In the genomic region with DNA sequence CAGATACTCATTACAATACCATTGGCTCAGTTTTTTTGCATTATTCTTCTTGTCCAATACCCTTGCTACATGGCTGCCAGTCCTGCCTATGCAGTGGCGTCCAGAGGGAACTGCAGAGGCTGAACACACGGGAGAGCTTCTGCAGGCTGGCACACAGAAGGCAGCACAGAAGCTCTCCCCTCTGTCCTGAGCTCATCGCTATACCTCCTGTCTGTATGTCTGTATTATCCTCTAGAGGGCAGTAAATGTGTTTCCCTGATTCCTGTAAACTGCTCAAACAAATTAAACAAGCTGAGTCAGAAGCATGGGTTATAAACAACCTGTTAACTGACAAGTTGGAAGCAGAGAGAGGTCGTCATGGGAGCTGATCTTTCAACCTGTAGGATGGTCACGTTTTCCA, we compare ENCODE assay signal across 10 mouse cellular contexts. TPM values are rescaled to one million over a fixed set of nuclear protein-coding genes. Genes with fewer than 3 reads are reported as not detected.
DNase-seq lines count a peak whose midpoint lies in the region; ATAC-seq and TF ChIP-seq lines count a peak whose summit lies in the region.
"Had no signal": no experiment of that assay in that cellular context is flagged by ENCODE, and none has a peak within 500 bp of the region (broad histone marks: within the 10 kb centered on the region; RNA-seq: fewer than 3 reads in every experiment).

No protein-coding gene starts in this region.

- peak; percentile 54 for TF ChIP-seq CTCF in Patski (IDR thresholded peaks at IDR 0.05)

- no peak overlapping the region for H3K9ac ChIP-seq in hindbrain, embryonic 14.5 days
- no peak overlapping the region for H3K9ac ChIP-seq in hindbrain, embryonic 11.5 days (ENCODE audit: low read depth, low read length)
- no peak overlapping the region for H3K9ac ChIP-seq in liver, embryonic 13.5 days
- H3K9ac ChIP-seq: heart, embryonic 15.5 days had no signal

- H3K27ac ChIP-seq in hindbrain, embryonic 14.5 days = no peak overlapping the region
- H3K27ac ChIP-seq in hindbrain, embryonic 11.5 days (ENCODE audit: low read depth, low read length) = no peak overlapping the region
- no peak overlapping the region for H3K27ac ChIP-seq in liver, embryonic 13.5 days
- H3K27ac ChIP-seq: heart, embryonic 15.5 days; macrophage had no signal

- 34% methylated on average over 5 of the region's 5 CpGs for WGBS in hindbrain, embryonic 14.5 days
- 39% methylated on average over 5 of the region's 5 CpGs for WGBS in hindbrain, embryonic 11.5 days
- WGBS in liver, embryonic 13.5 days (ENCODE audit: insufficient replicate concordance) = 38% methylated on average over 5 of the region's 5 CpGs

- H3K27me3 ChIP-seq in hindbrain, embryonic 14.5 days (ENCODE audit: control insufficient read depth, insufficient read depth, low read length) = no peaks in the 10 kb centered on the region
- no peaks in the 10 kb centered on the region for H3K27me3 ChIP-seq in hindbrain, embryonic 11.5 days (ENCODE audit: control insufficient read depth, insufficient read depth, low read length)
- no peaks in the 10 kb centered on the region for H3K27me3 ChIP-seq in Patski
- no peaks in the 10 kb centered on the region for H3K27me3 ChIP-seq in liver, embryonic 13.5 days
- H3K27me3 ChIP-seq: heart, embryonic 15.5 days had no signal

- no peaks in the 10 kb centered on the region for H3K9me3 ChIP-seq in hindbrain, embryonic 14.5 days (ENCODE audit: control insufficient read depth, low read length)
- no peaks in the 10 kb centered on the region for H3K9me3 ChIP-seq in hindbrain, embryonic 11.5 days (ENCODE audit: control insufficient read depth, low read length)
- no peaks in the 10 kb centered on the region for H3K9me3 ChIP-seq in liver, embryonic 13.5 days (replicated peaks)
- H3K9me3 ChIP-seq: heart, embryonic 15.5 days had no signal

- H3K4me1 ChIP-seq in hindbrain, embryonic 14.5 days (replicated peaks; ENCODE audit: control insufficient read depth, insufficient read depth, low read length) = no peaks in the 10 kb centered on the region
- no peaks in the 10 kb centered on the region for H3K4me1 ChIP-seq in hindbrain, embryonic 11.5 days (replicated peaks; ENCODE audit: control insufficient read depth, insufficient read depth, low read length)
- no peaks in the 10 kb centered on the region for H3K4me1 ChIP-seq in liver, embryonic 13.5 days (replicated peaks)
- H3K4me1 ChIP-seq: heart, embryonic 15.5 days had no signal

- in situ Hi-C loops in Patski (cut with MboI; ENCODE audit: low pct_unique_long_range_greater_than_20kb) = no loop called here

- no peak for ATAC-seq in hindbrain, embryonic 14.5 days (ENCODE audit: low FRiP score)
- ATAC-seq in hindbrain, embryonic 11.5 days (ENCODE audit: low FRiP score) = no peak
- peak; percentile 39 for ATAC-seq in Patski
- peak; percentile 57 for ATAC-seq in liver, embryonic 13.5 days (ENCODE audit: low read depth)

- H3K4me2 ChIP-seq in hindbrain, embryonic 14.5 days (replicated peaks) = no peak overlapping the region
- no peak overlapping the region for H3K4me2 ChIP-seq in hindbrain, embryonic 11.5 days (replicated peaks; ENCODE audit: low read depth, low read length)
- no peak overlapping the region for H3K4me2 ChIP-seq in liver, embryonic 13.5 days
- H3K4me2 ChIP-seq: heart, embryonic 15.5 days had no signal

- peak; percentile 47 for DNase-seq in hindbrain, embryonic 14.5 days (ENCODE audit: low spot score)
- no peak for DNase-seq in hindbrain, embryonic 11.5 days (ENCODE audit: low spot score)
- DNase-seq in A20 (ENCODE audit: low read depth, low spot score) = peak; percentile 50
- DNase-seq in Patski (ENCODE audit: low read depth, low spot score) = no peak
- DNase-seq in liver, embryonic 13.5 days = no peak
- no peak for DNase-seq in right cerebral cortex, adult 2 months (ENCODE audit: low spot score in 2 of 2)
- DNase-seq in kidney, adult 11 months = no peak
- DNase-seq in testis, postnatal 14 days (ENCODE audit: low spot score) = no peak

- H3K4me3 ChIP-seq in hindbrain, embryonic 14.5 days (replicated peaks; ENCODE audit: low read length) = no peak overlapping the region
- H3K4me3 ChIP-seq in hindbrain, embryonic 11.5 days (ENCODE audit: low read depth, low read length) = no peak overlapping the region
- no peak overlapping the region for H3K4me3 ChIP-seq in liver, embryonic 13.5 days (replicated peaks)
- H3K4me3 ChIP-seq: heart, embryonic 15.5 days had no signal

- POLR2A ChIA-PET in Patski (lab: Charles Lee) = no interaction called here

- CTCF ChIA-PET in Patski (lab: Charles Lee) = interaction anchor here (0.6 to 1.5 kb wide), 11 partner anchors 8 to 107 kb away, joined by 3 to 9 read pairs (median 3); no protein-coding TSS in a partner anchor

- peaks cover 68% of the 10 kb centered on the region for H3K36me3 ChIP-seq in hindbrain, embryonic 14.5 days (replicated peaks; ENCODE audit: control insufficient read depth, insufficient read depth)
- H3K36me3 ChIP-seq in hindbrain, embryonic 11.5 days (ENCODE audit: control insufficient read depth, insufficient read depth, low read length) = no peaks in the 10 kb centered on the region
- H3K36me3 ChIP-seq in liver, embryonic 13.5 days = peaks cover 37% of the 10 kb centered on the region

RNA-seq across cellular contexts. Expression of a gene that starts 21.8 kb away (rescaled TPM):
- 22.2 and 22.7 TPM in 2 replicates for polyA plus RNA-seq in hindbrain, embryonic 14.5 days (2014; fragmentation: Nextera tagmentation; extraction: Ambion mirVana)
- polyA plus RNA-seq in hindbrain, embryonic 11.5 days (2014; fragmentation: Nextera tagmentation; extraction: Ambion mirVana) = 27.4 and 29.4 TPM in 2 replicates
- 11.2 TPM for polyA plus RNA-seq in Patski (2021)
- 6.8 and 8.3 TPM in 2 replicates for polyA plus RNA-seq in liver, embryonic 13.5 days (2015; fragmentation: Nextera tagmentation; extraction: Ambion mirVana)

RNA-seq across cellular contexts. Expression of a gene that starts 22.0 kb away (rescaled TPM):
- polyA plus RNA-seq in hindbrain, embryonic 14.5 days (2014; fragmentation: Nextera tagmentation; extraction: Ambion mirVana) = 19.8 and 20.4 TPM in 2 replicates
- polyA plus RNA-seq in hindbrain, embryonic 11.5 days (2014; fragmentation: Nextera tagmentation; extraction: Ambion mirVana) = 24.7 and 25.7 TPM in 2 replicates
- 85.9 TPM for polyA plus RNA-seq in Patski (2021)
- polyA plus RNA-seq in liver, embryonic 13.5 days (2015; fragmentation: Nextera tagmentation; extraction: Ambion mirVana) = 10.0 and 12.6 TPM in 2 replicates

Comparison
In these comparisons a context has a peak if more than half of its experiments do, and no peak if none do; other contexts are left out.
1. DNase-seq: peak in hindbrain, embryonic 14.5 days (single experiment) and A20 (single experiment); none in hindbrain, embryonic 11.5 days (single experiment), Patski (single experiment), liver, embryonic 13.5 days (single experiment), right cerebral cortex, adult 2 months (0 of 2), kidney, adult 11 months (single experiment) and testis, postnatal 14 days (single experiment).
2. ATAC-seq: peak in Patski (single experiment) and liver, embryonic 13.5 days (single experiment); none in hindbrain, embryonic 14.5 days (single experiment) and hindbrain, embryonic 11.5 days (single experiment).